Mouse (Mus musculus) thymus, adult 2 months (tissue): Measurements from ENCODE around the gene Adat1.

Source experiments
- CTCF ChIP-seq: fragments of 200-500 bp; IDR thresholded peaks from 2 replicates; pipeline ENCODE4 v1.5.1; 2012; ENCODE audit warnings: mild to moderate bottlenecking, control low read depth, low read length, moderate library complexity, borderline replicate concordance; ENCODE audit not compliant: control insufficient read depth, poor library complexity, insufficient read depth; ENCODE audit errors: extremely low read depth
- POLR2A ChIP-seq: fragments of 200-500 bp; IDR thresholded peaks from 2 replicates; pipeline ENCODE4 v1.6.1; 2012; ENCODE audit warnings: mild to moderate bottlenecking, low read length, control low read depth, moderate library complexity; ENCODE audit not compliant: control insufficient read depth, poor library complexity, insufficient read depth; ENCODE audit errors: extremely low read depth

DNA sequence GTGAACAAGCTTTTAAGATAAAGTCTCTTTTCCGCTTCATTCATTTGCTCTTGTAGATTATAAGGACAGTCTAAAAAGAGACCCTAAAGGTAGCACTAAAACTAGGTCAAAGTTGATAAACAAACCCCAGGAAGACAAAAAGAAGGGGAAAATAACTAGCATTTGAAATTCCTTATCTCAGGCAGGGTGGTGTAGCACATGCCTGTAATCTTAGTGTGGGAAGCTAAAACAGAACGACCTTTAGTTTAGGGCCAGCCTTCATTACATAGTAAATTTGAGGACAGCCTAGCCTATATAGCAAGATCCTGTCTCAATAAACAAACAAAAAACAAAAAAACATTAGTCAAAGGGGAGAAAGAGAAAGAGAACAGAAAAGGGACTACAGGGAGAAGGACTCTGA, 15.6 kb upstream of the Adat1 start:
- TF ChIP-seq CTCF, result no peak
- TF ChIP-seq POLR2A, result no peak
